8 mouse cellular contexts compared by ENCODE assay signal in genomic region chr3:116835770-116836680, GRCm38 (mm10). TPM values are rescaled to one million over a fixed set of nuclear protein-coding genes. Genes with fewer than 3 reads are reported as not detected.
A peak's percentile ranks its signal among the peaks of the same experiment; 100 is the strongest.
DNase-seq lines count a peak whose midpoint lies in the region; ATAC-seq and TF ChIP-seq lines count a peak whose summit lies in the region.

No protein-coding gene starts in this region.

- WGBS in embryonic facial prominence, embryonic 13.5 days = 24% methylated on average over 21 of the region's 21 CpGs
- WGBS in limb, embryonic 14.5 days = 21% methylated on average over 21 of the region's 21 CpGs
- 21% methylated on average over 21 of the region's 21 CpGs for WGBS in midbrain, postnatal 0 days

- H3K27me3 ChIP-seq in embryonic facial prominence, embryonic 13.5 days = no peaks in the 10 kb centered on the region
- H3K27me3 ChIP-seq in limb, embryonic 14.5 days (ENCODE audit: control insufficient read depth, insufficient read depth, low read length) = no peaks in the 10 kb centered on the region
- H3K27me3 ChIP-seq in midbrain, postnatal 0 days (ENCODE audit: insufficient read depth, low read length) = no peaks in the 10 kb centered on the region

- TF ChIP-seq CTCF in midbrain, postnatal 0 days (IDR thresholded peaks at IDR 0.05) = peak; percentile 93

- H3K4me1 ChIP-seq in embryonic facial prominence, embryonic 13.5 days = no peaks in the 10 kb centered on the region
- no peaks in the 10 kb centered on the region for H3K4me1 ChIP-seq in limb, embryonic 14.5 days (ENCODE audit: control insufficient read depth, insufficient read depth, low read length)
- no peaks in the 10 kb centered on the region for H3K4me1 ChIP-seq in midbrain, postnatal 0 days (ENCODE audit: insufficient read depth, low read length)

- H3K9ac ChIP-seq in embryonic facial prominence, embryonic 13.5 days = peak overlapping the region; percentile 64
- peak overlapping the region; percentile 49 for H3K9ac ChIP-seq in limb, embryonic 14.5 days (ENCODE audit: low read depth, low read length, severe bottlenecking)
- peak overlapping the region; percentile 58 for H3K9ac ChIP-seq in midbrain, postnatal 0 days (replicated peaks; ENCODE audit: low read length, poor library complexity, severe bottlenecking)

- ATAC-seq in embryonic facial prominence, embryonic 13.5 days (ENCODE audit: insufficient number of reproducible peaks, insufficient read depth, low FRiP score, low TSS enrichment, low read depth) = 0 out of 2 replicates have a peak, but pooled peaks have one; percentile 48
- ATAC-seq in limb, embryonic 14.5 days (ENCODE audit: low FRiP score, low read depth) = peak; percentile 81
- peak; percentile 88 for ATAC-seq in midbrain, postnatal 0 days (ENCODE audit: low FRiP score)

- TF ChIP-seq POLR2A in limb, embryonic 14.5 days (IDR thresholded peaks at IDR 0.05; ENCODE audit: borderline replicate concordance, extremely low read depth, insufficient read depth, insufficient read length) = no peak

- H3K36me3 ChIP-seq in embryonic facial prominence, embryonic 13.5 days = no peaks in the 10 kb centered on the region
- H3K36me3 ChIP-seq in limb, embryonic 14.5 days (ENCODE audit: control insufficient read depth, insufficient read depth, low read length) = no peaks in the 10 kb centered on the region
- H3K36me3 ChIP-seq in midbrain, postnatal 0 days (ENCODE audit: insufficient read depth, low read length) = no peaks in the 10 kb centered on the region

- H3K4me2 ChIP-seq in embryonic facial prominence, embryonic 13.5 days = peak overlapping the region; percentile 70
- H3K4me2 ChIP-seq in limb, embryonic 14.5 days (replicated peaks; ENCODE audit: low read depth, low read length, severe bottlenecking) = peak overlapping the region; percentile 63
- peak overlapping the region; percentile 58 for H3K4me2 ChIP-seq in midbrain, postnatal 0 days (ENCODE audit: low read depth, low read length, poor library complexity, severe bottlenecking)

- peak overlapping the region; percentile 44 for H3K4me3 ChIP-seq in embryonic facial prominence, embryonic 13.5 days
- peak overlapping the region; percentile 36 for H3K4me3 ChIP-seq in limb, embryonic 14.5 days (replicated peaks; ENCODE audit: low read length)
- peak overlapping the region; percentile 33 for H3K4me3 ChIP-seq in midbrain, postnatal 0 days (ENCODE audit: low read depth, low read length)

- no peaks in the 10 kb centered on the region for H3K9me3 ChIP-seq in embryonic facial prominence, embryonic 13.5 days
- H3K9me3 ChIP-seq in limb, embryonic 14.5 days (ENCODE audit: control insufficient read depth, low read length) = no peaks in the 10 kb centered on the region
- no peaks in the 10 kb centered on the region for H3K9me3 ChIP-seq in midbrain, postnatal 0 days (ENCODE audit: low read length)

- H3K27ac ChIP-seq in embryonic facial prominence, embryonic 13.5 days = no peak overlapping the region
- H3K27ac ChIP-seq in limb, embryonic 14.5 days (replicated peaks; ENCODE audit: low read depth, low read length) = no peak overlapping the region
- peak overlapping the region; percentile 58 for H3K27ac ChIP-seq in midbrain, postnatal 0 days (ENCODE audit: low read depth, low read length)

- DNase-seq in 3134 (ENCODE audit: extremely low read depth, insufficient read length, low spot score) = peak; percentile 58
- peak; percentile 87 to 89 for DNase-seq in adrenal gland, postnatal 36 days
- peak; percentile 87 for DNase-seq in heart, adult 8-10 months (ENCODE audit: low spot score)
- peak; percentile 92 for DNase-seq in kidney, adult 9 months
- peak; percentile 96 for DNase-seq in limb, embryonic 14.5 days (ENCODE audit: low spot score)
- DNase-seq in midbrain, postnatal 0 days (ENCODE audit: low spot score) = peak; percentile 95
- DNase-seq in spleen, postnatal 14 days (ENCODE audit: low spot score in 2 of 2) = peak; percentile 69 to 79

RNA-seq across cellular contexts. Expression of gene Frrs1, which starts 23.2 kb away (rescaled TPM):
- 10 to 100 TPM in 1 of 2 experiments, 1 to 10 TPM in 1; 6.5 to 25.7 TPM for total RNA-seq in adrenal gland, postnatal 36 days (2021)
- polyA plus RNA-seq in embryonic facial prominence, embryonic 13.5 days (2015; fragmentation: Nextera tagmentation; extraction: Ambion mirVana) = 13.4 and 14.2 TPM in 2 replicates
- total RNA-seq in heart, adult 8-10 months (2022) = 1 to 10 TPM; 2.3 to 4.7 (median 3.9) TPM
- polyA plus RNA-seq in limb, embryonic 14.5 days (2012; rRNA removed) = 6.4 and 8.2 TPM in 2 replicates
- 12.4 and 13.2 TPM in 2 replicates for polyA plus RNA-seq in limb, embryonic 14.5 days (2014; fragmentation: Nextera tagmentation; extraction: Ambion mirVana)
- total RNA-seq in midbrain, postnatal 0 days (2014; rRNA removed) = 3.8 and 7.3 TPM in 2 replicates
- polyA plus RNA-seq in midbrain, postnatal 0 days (2015; fragmentation: Nextera tagmentation; extraction: Ambion mirVana) = 5.6 and 7.0 TPM in 2 replicates

RNA-seq across cellular contexts. Expression of gene Agl, which starts 28.1 kb away (rescaled TPM):
- total RNA-seq in adrenal gland, postnatal 36 days (2021) = 10 to 100 TPM; 55.7 to 56.5 TPM
- polyA plus RNA-seq in embryonic facial prominence, embryonic 13.5 days (2015; fragmentation: Nextera tagmentation; extraction: Ambion mirVana) = 17.3 and 19.6 TPM in 2 replicates
- 100 to 1,000 TPM; 187 to 207 (median 200) TPM for total RNA-seq in heart, adult 8-10 months (2022)
- 16.0 and 18.0 TPM in 2 replicates for polyA plus RNA-seq in limb, embryonic 14.5 days (2012; rRNA removed)
- 25.1 and 26.9 TPM in 2 replicates for polyA plus RNA-seq in limb, embryonic 14.5 days (2014; fragmentation: Nextera tagmentation; extraction: Ambion mirVana)
- 18.9 and 19.6 TPM in 2 replicates for total RNA-seq in midbrain, postnatal 0 days (2014; rRNA removed)
- 8.9 and 12.5 TPM in 2 replicates for polyA plus RNA-seq in midbrain, postnatal 0 days (2015; fragmentation: Nextera tagmentation; extraction: Ambion mirVana)
